Mouse (Mus musculus) small intestine, adult 2 months (tissue): Measurements from ENCODE around the gene Etfbkmt. TPM values are rescaled to one million over a fixed set of nuclear protein-coding genes. Genes with fewer than 3 reads are reported as not detected.
"Not testable (repeated sequence)": the region's sequence is repeated elsewhere in the genome, so short reads cannot be mapped to it uniquely, and the experiment has no call there.

Experiments
- H3K27ac ChIP-seq: fragments of 200-500 bp; 2 replicates; pipeline ENCODE4 v1.5.1; 2012; ENCODE audit warnings: low read depth, low read length, control low read depth, inconsistent platforms; ENCODE audit not compliant: insufficient read depth
- H3K27me3 ChIP-seq: fragments of 200-500 bp; 2 replicates; pipeline ENCODE4 v1.6.1; 2012; ENCODE audit warnings: mild to moderate bottlenecking, moderate library complexity, low read length, inconsistent platforms; ENCODE audit not compliant: control insufficient read depth, insufficient read depth
- H3K36me3 ChIP-seq: fragments of 200-500 bp; 2 replicates; pipeline ENCODE4 v1.6.1; 2012; ENCODE audit warnings: mild to moderate bottlenecking, low read length, control low read depth, inconsistent platforms; ENCODE audit not compliant: control insufficient read depth, insufficient read depth
- H3K4me1 ChIP-seq: fragments of 200-500 bp; 2 replicates; pipeline ENCODE4 v1.6.1; 2012; ENCODE audit warnings: low read length, inconsistent platforms, mixed read lengths; ENCODE audit not compliant: control insufficient read depth, insufficient read depth, insufficient read length
- H3K4me3 ChIP-seq: fragments of 200-500 bp; 2 replicates; pipeline ENCODE4 v1.5.1; 2012; ENCODE audit warnings: low read depth, mild to moderate bottlenecking, control low read depth, inconsistent platforms, low read length, moderate library complexity
- CTCF ChIP-seq: fragments of 200-500 bp; IDR thresholded peaks from 2 replicates; pipeline ENCODE4 v1.5.1; 2012; ENCODE audit warnings: low read depth, mild to moderate bottlenecking, control low read depth, inconsistent platforms, low read length, moderate library complexity, mixed read lengths; ENCODE audit not compliant: insufficient replicate concordance, insufficient read length; ENCODE audit errors: extremely low read depth
- POLR2A ChIP-seq: fragments of 200-500 bp; IDR thresholded peaks from 2 replicates; pipeline ENCODE4 v1.6.1; 2012; ENCODE audit warnings: low read depth, mild to moderate bottlenecking, control low read depth, inconsistent platforms, low read length, moderate library complexity
- WGBS: fragments of 180-500 bp; shearing (Covaris S2); methylation state at CpG from one replicate; pipeline ENCODE4 v1.1.7; 2018; 5-methylcytosine and 5-hydroxymethylcytosine counted together
- polyA plus RNA-seq: library from polyadenylated mRNA; depleted of rRNA; stranded (reverse); fragments of >200 nt; gene quantifications from 2 replicates; pipeline ENCODE4 v1.2.3, GENCODE M21; 2012

Etfbkmt gene
- polyA plus RNA-seq, 1 experiment: 3.4 TPM

DNA sequence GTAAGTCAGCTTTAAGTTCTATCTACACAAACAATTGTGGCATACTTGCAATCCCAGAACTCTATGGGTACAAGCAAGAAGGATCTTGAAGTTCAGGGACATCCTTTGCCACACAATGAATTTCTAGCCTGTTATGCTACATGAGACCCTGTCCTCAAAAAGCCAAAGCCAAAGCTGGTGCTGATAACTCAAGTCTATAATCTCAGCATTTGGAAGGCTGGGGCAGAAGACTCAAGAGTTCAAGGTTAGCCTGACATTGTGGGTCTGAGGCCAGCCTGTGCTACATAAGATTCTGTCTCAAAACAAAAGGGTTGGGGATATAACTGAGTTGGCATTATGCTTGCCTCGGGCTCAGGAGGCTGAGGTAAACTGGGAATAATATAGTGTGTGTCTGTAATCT, 47.7 kb downstream of the Etfbkmt start:
- Histone ChIP-seq H3K36me3 (peaks cover 18% of the 10 kb centered on the region), H3K27ac (no peak overlapping the region; the same call in 1 of the 2 replicates), H3K27me3 (no peaks in the 10 kb centered on the region), H3K4me3 (no peak overlapping the region), H3K4me1 (peaks cover 10% of the 10 kb centered on the region; the same call in 1 of the 2 replicates)
- 33% methylated on average over 1 of the region's 1 CpGs for WGBS
- TF ChIP-seq POLR2A (no peak), CTCF (no peak)

DNA sequence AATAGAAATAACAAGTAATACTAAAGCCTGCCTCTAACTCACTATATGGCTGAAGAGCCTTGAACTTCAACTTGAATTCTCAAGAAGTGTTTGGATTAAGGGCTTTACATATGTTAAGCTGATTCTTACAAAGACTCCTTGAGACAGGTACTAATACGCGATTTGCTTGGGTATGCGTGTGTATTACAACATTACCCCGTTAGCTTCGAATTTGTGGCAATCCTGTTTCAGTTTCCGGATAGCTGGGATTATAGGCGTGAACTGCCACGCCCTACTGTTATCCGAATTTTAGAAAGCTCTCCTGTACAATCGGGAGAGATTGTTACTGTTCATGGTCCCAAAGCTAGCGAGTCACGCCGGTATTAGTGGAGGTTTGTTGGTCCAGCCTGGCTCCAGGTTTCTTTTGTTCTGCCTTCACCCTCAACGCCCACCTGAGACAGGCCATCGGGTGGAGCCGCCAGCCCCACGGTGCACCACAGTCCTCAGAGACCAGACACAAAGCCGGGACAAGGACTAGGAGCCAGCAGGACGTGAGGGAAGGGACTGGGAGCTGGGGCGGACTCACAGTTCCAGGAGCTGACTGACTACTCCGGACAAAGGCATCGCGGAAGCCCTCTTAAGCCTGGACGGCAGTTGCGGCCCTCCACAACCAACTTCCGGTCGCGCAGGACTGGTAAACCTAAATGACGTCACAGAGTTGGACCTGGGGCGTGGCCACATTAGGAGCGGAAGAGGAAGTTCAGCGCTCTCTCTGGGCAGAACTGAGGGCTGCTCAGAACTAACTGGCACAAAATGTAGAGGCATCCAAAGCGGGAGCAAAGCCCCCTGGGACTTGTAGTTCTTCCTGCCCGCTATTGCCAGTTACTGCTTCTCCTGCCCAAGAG, 48.6 kb downstream of the Etfbkmt start, which contains the start of gene Amn1:
TSS of gene Amn1 (minus strand) at position 672 of the 884 bp plus-strand sequence.
- peak within 1 kb of the TSS; percentile 97 for H3K27ac ChIP-seq
- TF ChIP-seq CTCF (no peak), POLR2A (peak; percentile 96; the same call in 1 of the 2 replicates)
- H3K4me1 ChIP-seq: peaks cover 10% of the 10 kb centered on the region; the same call in 1 of the 2 replicates
- H3K36me3 ChIP-seq: peaks cover 11% of the 10 kb centered on the region
- H3K27me3 ChIP-seq: no peaks in the 10 kb centered on the region
- H3K4me3 ChIP-seq: peak within 1 kb of the TSS; percentile 86
- under 1% methylated on average over 34 of the region's 34 CpGs for WGBS

DNA sequence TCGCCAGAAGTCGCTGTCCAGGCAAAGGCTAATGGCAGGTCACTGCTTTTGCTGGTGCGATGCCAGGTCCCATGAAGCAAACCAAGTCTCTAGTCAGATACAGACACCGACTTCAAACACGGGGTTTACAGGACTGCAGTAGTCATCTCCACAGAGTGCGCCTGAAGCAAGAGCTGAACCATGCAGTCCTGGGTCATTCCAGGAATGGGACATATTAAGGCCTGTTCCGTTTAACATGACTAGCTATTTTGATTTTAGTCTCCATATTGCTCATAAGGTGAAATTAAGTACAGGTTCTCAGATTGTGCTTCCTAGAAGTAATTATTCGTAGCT, 49.2 kb downstream of the Etfbkmt start:
- Histone ChIP-seq H3K36me3 (peaks cover 7% of the 10 kb centered on the region), H3K27ac (peak overlapping the region; percentile 75), H3K27me3 (no peaks in the 10 kb centered on the region), H3K4me1 (peaks cover 10% of the 10 kb centered on the region; the same call in 1 of the 2 replicates), H3K4me3 (peak overlapping the region; percentile 86)
- WGBS: 36% methylated on average over 8 of the region's 8 CpGs
- no peak for TF ChIP-seq POLR2A
- no peak for TF ChIP-seq CTCF

- Histone ChIP-seq H3K4me1 (peaks cover 10% of the 10 kb centered on the region; the same call in 1 of the 2 replicates), H3K27me3 (no peaks in the 10 kb centered on the region), H3K4me3 (no peak overlapping the region), H3K36me3 (peaks cover 2% of the 10 kb centered on the region; the same call in 1 of the 2 replicates), H3K27ac (no peak overlapping the region)
- TF ChIP-seq POLR2A (no peak), CTCF (no peak)
- whole genome bisulfite sequencing: 94% methylated on average over 16 of the region's 16 CpGs
These were observed 49.8 kb downstream of the Etfbkmt start for GRCm38 (mm10) chr6:149189340-149189922.

DNA sequence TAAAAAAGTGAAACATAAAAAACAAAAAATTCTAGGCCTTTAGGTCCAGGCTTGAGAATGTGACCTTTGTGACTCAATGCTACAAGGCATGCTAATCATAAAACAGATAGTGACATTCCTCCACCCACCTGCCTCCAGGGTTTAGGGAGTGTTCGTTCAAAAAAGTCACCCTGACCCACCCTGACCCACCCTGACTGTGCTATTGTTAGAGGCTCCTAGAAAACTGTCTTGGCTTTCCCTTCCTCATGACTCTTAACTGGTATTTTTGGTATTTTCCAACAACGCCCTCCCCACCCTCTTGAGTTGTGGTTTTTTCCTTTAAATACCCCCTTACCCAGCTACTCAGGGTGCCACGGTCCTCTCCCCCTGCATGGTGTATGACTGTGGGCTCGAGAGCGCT, 52.3 kb downstream of the Etfbkmt start:
- H3K4me3 ChIP-seq, H3K27me3 ChIP-seq, H3K36me3 ChIP-seq, H3K4me1 ChIP-seq: not testable (repeated sequence)
- WGBS: 80% methylated on average over 5 of the region's 5 CpGs
- peak overlapping the region; percentile 76 for H3K27ac ChIP-seq

GRCm38 (mm10) chr6:149193276-149193905, 53.7 kb downstream of the Etfbkmt start:
- 28% methylated on average over 5 of the region's 5 CpGs for WGBS
- Histone ChIP-seq H3K4me1 (peaks cover 2% of the 10 kb centered on the region; the same call in 1 of the 2 replicates), H3K27me3 (no peaks in the 10 kb centered on the region), H3K36me3 (no peaks in the 10 kb centered on the region), H3K27ac (peak overlapping the region; percentile 76), H3K4me3 (no peak overlapping the region)
- TF ChIP-seq CTCF: no peak
- no peak for TF ChIP-seq POLR2A

DNA sequence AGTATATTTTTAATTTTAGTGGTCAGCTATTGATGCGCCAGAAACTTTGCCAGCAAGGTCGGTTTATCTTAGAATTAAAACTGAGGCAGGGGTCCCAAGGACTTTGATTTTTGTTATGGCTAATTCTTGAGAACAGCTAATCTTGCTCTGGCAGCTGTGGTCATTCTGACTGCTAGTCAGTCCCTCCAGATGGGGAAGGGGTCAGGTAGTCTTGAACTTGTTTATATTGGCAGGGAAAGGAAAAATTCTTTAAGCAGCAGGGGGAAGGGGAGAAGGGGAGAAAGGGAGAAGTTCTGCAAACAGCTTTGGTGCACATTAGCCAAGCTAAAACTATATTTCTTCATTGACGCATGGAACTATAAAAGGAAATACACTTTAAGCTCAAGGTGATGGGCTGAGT, 57.5 kb downstream of the Etfbkmt start:
- Histone ChIP-seq H3K27ac (no peak overlapping the region), H3K27me3 (no peaks in the 10 kb centered on the region), H3K36me3 (no peaks in the 10 kb centered on the region), H3K4me3 (no peak overlapping the region), H3K4me1 (0 out of 2 replicates have a peak, but pooled peaks cover 2% of the 10 kb centered on the region)
- 79% methylated on average over 3 of the region's 3 CpGs for WGBS
- TF ChIP-seq CTCF (no peak), POLR2A (no peak)
